Mouse (Mus musculus): ENCODE measurements around the gene Clstn1. TPM values are rescaled to one million over a fixed set of nuclear protein-coding genes. Genes with fewer than 3 reads are reported as not detected.

The Clstn1 gene
- total and polyA plus RNA-seq, 3 experiments: 6.1 to 26.6 TPM; not detected in 1

DNA sequence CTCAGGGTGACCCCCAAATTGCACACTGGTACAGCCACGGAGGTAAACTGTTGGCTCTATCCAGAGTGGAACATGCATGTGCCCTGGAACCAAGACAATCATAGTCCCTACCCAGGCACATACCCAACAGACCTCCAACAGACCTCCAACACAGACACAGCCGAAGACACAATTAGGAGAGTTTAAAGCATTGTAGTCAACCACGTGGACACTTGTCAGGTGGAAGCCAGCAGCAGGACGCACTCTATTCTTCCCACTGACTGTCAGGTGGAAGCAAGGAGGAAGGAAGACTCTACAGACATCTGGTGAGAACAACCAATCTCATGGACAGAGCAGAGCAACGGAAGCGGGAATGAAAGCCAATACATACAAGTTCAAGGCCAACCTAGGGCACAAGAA, 79.4 kb downstream of the Clstn1 start:
- H3K27ac ChIP-seq (ENCODE audit: control insufficient read depth, low read depth, low read length): peak overlapping the region; percentile 73; the same call in 1 of the 2 replicates
- peaks cover 30 to 44% of the 10 kb centered on the region in 2 experiments for H3K4me1 ChIP-seq (ENCODE audit: control insufficient read depth in 1 of 2, insufficient read depth in 2 of 2, low read length in 2 of 2)
- H3K9me3 ChIP-seq (replicated peaks; ENCODE audit: insufficient read depth, low read length): no peaks in the 10 kb centered on the region
- no peak for DNase-seq (ENCODE audit: low read depth, low spot score)
- no peak overlapping the region for H3K9ac ChIP-seq (ENCODE audit: control insufficient read depth, low read depth, low read length, poor library complexity, severe bottlenecking)
- no peak overlapping the region for H3K4me3 ChIP-seq (ENCODE audit: control insufficient read depth in 1 of 2, insufficient read depth in 1 of 2, low read depth in 2 of 2, low read length in 2 of 2)
- no peak for TF ChIP-seq RCOR1 (IDR thresholded peaks at IDR 0.05; ENCODE audit: low read depth, low read length)
- TF ChIP-seq GABPA (IDR thresholded peaks at IDR 0.05; ENCODE audit: low read depth, low read length): no peak
- TF ChIP-seq ELF1 (IDR thresholded peaks at IDR 0.05; ENCODE audit: low read depth, low read length): no peak
- no peak for TF ChIP-seq UBTF (IDR thresholded peaks at IDR 0.05; ENCODE audit: borderline replicate concordance, insufficient read depth, low read depth, low read length)
- TF ChIP-seq POLR2A (IDR thresholded peaks at IDR 0.05; ENCODE audit: control insufficient read depth in 1 of 2, insufficient read depth in 1 of 2, low read depth in 1 of 2, low read length in 2 of 2, poor library complexity in 1 of 2): no peak
- no peak for TF ChIP-seq E2F4 (IDR thresholded peaks at IDR 0.05; ENCODE audit: borderline replicate concordance, low read depth, low read length)
- TF ChIP-seq MAX (IDR thresholded peaks at IDR 0.05; ENCODE audit: low read length): no peak
- no peak for TF ChIP-seq KAT2A (conservative IDR thresholded peaks at IDR 0.05; ENCODE audit: low read depth, low read length)
- no peak for TF ChIP-seq MYB (IDR thresholded peaks at IDR 0.05; ENCODE audit: low read depth, low read length)
- H3K27me3 ChIP-seq (ENCODE audit: control insufficient read depth in 1 of 2, insufficient read depth in 2 of 2, low read length in 2 of 2): no peaks in the 10 kb centered on the region
- H3K79me2 ChIP-seq (ENCODE audit: control insufficient read depth, insufficient read depth, low read length, poor library complexity): no peaks in the 10 kb centered on the region
- H3K36me3 ChIP-seq (ENCODE audit: control insufficient read depth in 1 of 2, insufficient read depth in 2 of 2, low read length in 2 of 2): peaks cover 3 to 44% of the 10 kb centered on the region in 2 experiments

DNA sequence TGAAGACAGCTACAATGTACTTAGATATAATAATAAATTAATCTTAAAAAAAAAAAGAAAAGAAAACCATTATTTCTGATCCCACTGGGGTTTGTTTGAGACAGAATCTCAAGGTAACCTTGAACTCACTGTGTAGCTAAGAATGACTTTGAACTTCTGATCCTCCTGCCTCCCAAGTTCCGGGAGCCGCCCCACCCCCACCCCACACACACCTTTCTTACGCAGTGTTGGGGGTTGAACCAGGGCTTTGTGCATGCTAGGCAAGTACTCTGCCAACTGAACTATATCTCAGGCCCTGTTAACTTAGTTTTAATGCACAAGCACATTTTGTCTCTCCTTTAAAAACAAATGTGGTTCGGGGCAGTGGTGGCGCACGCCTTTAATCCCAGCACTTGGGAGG, 84.9 kb downstream of the Clstn1 start:
- Histone ChIP-seq H3K9ac (ENCODE audit: control insufficient read depth, low read depth, low read length, poor library complexity, severe bottlenecking) (no peak overlapping the region), H3K4me1 (ENCODE audit: control insufficient read depth in 1 of 2, insufficient read depth in 2 of 2, low read length in 2 of 2) (no peaks in the 10 kb centered on the region), H3K27me3 (ENCODE audit: control insufficient read depth in 1 of 2, insufficient read depth in 2 of 2, low read length in 2 of 2) (no peaks in the 10 kb centered on the region), H3K36me3 (ENCODE audit: control insufficient read depth in 1 of 2, insufficient read depth in 2 of 2, low read length in 2 of 2) (peaks cover 0 to 7% of the 10 kb centered on the region in 2 experiments; a peak in 2 of 4 replicates), H3K79me2 (ENCODE audit: control insufficient read depth, insufficient read depth, low read length, poor library complexity) (no peaks in the 10 kb centered on the region), H3K4me3 (ENCODE audit: control insufficient read depth in 1 of 2, insufficient read depth in 1 of 2, low read depth in 2 of 2, low read length in 2 of 2) (no peak overlapping the region), H3K27ac (ENCODE audit: control insufficient read depth, low read depth, low read length) (no peak overlapping the region), H3K9me3 (replicated peaks; ENCODE audit: insufficient read depth, low read length) (no peaks in the 10 kb centered on the region)
- no peak for DNase-seq (ENCODE audit: low read depth, low spot score)
- TF ChIP-seq TCF12 (IDR thresholded peaks at IDR 0.05; ENCODE audit: low read depth, low read length) (no peak), POLR2A (IDR thresholded peaks at IDR 0.05; ENCODE audit: control insufficient read depth in 1 of 2, insufficient read depth in 1 of 2, low read depth in 1 of 2, low read length in 2 of 2, poor library complexity in 1 of 2) (no peak), ZKSCAN1 (IDR thresholded peaks at IDR 0.05; ENCODE audit: low read depth, low read length) (no peak), ELF1 (IDR thresholded peaks at IDR 0.05; ENCODE audit: low read depth, low read length) (no peak), USF1 (IDR thresholded peaks at IDR 0.05; ENCODE audit: low read depth, low read length) (no peak), ETS1 (IDR thresholded peaks at IDR 0.05; ENCODE audit: low read depth, low read length) (no peak), POLR2AphosphoS2 (IDR thresholded peaks at IDR 0.05; ENCODE audit: low read length) (no peak), RAD21 (IDR thresholded peaks at IDR 0.05; ENCODE audit: low read depth, low read length) (no peak), KAT2A (conservative IDR thresholded peaks at IDR 0.05; ENCODE audit: low read depth, low read length) (no peak), MYB (IDR thresholded peaks at IDR 0.05; ENCODE audit: low read depth, low read length) (no peak)
